Mouse (Mus musculus) MEL (cell line): Measurements from ENCODE around the gene Fam160b1. TPM values are rescaled to one million over a fixed set of nuclear protein-coding genes. Genes with fewer than 3 reads are reported as not detected.
A peak's percentile ranks its signal among the peaks of the same experiment; 100 is the strongest.

Source experiments
- DNase-seq: peaks from one replicate; pipeline ENCODE4 v3.0.0; 2011; ENCODE audit warnings: low read depth, low spot score
- H3K27ac ChIP-seq: 2 replicates; pipeline ENCODE4 v1.5.1; 2012; ENCODE audit warnings: low read depth, mild to moderate bottlenecking, control low read depth, low read length, moderate library complexity; ENCODE audit not compliant: control insufficient read depth
- H3K27me3 ChIP-seq, 2 experiments: fragments of 150-350 bp in 1 of 2; sonication (generic) in 1 of 2; 2 replicates each; pipeline ENCODE4 v1.6.1; 2012; ENCODE audit warnings: low read length in 2 of 2, mild to moderate bottlenecking in 2 of 2, improper control_type of control experiment in 1 of 2, moderate library complexity in 1 of 2; ENCODE audit not compliant: insufficient read depth in 2 of 2, control insufficient read depth in 1 of 2
- H3K36me3 ChIP-seq, 2 experiments: 2 replicates each; pipeline ENCODE4 v1.6.1; 2012 to 2014; ENCODE audit warnings: low read length in 2 of 2, improper control_type of control experiment in 1 of 2, inconsistent platforms in 1 of 2, mild to moderate bottlenecking in 1 of 2; ENCODE audit not compliant: insufficient read depth in 2 of 2, control insufficient read depth in 1 of 2
- H3K4me1 ChIP-seq, 2 experiments: fragments of 150-350 bp in 1 of 2; sonication (generic) in 1 of 2; 2 replicates each; pipeline ENCODE4 v1.6.1; 2012; ENCODE audit warnings: low read length in 2 of 2, improper control_type of control experiment in 1 of 2, mild to moderate bottlenecking in 1 of 2; ENCODE audit not compliant: insufficient read depth in 2 of 2, control insufficient read depth in 1 of 2
- H3K4me3 ChIP-seq, 2 experiments: fragments of 150-350 bp in 1 of 2; sonication (generic) in 1 of 2; 2 replicates each; pipeline ENCODE4 v1.5.1; 2012; ENCODE audit warnings: low read depth in 2 of 2, low read length in 2 of 2, mild to moderate bottlenecking in 2 of 2, moderate library complexity in 2 of 2, control low read depth in 1 of 2, improper control_type of control experiment in 1 of 2; ENCODE audit not compliant: control insufficient read depth in 1 of 2, insufficient read depth in 1 of 2
- H3K79me2 ChIP-seq: 2 replicates; pipeline ENCODE4 v1.6.1; 2012; ENCODE audit warnings: mild to moderate bottlenecking, low read length, moderate library complexity; ENCODE audit not compliant: control insufficient read depth, poor library complexity, insufficient read depth
- H3K9ac ChIP-seq: 2 replicates; pipeline ENCODE4 v1.6.1; 2012; ENCODE audit warnings: low read depth, mild to moderate bottlenecking, control low read depth, low read length, moderate library complexity; ENCODE audit not compliant: control insufficient read depth, poor library complexity, severe bottlenecking
- H3K9me3 ChIP-seq: fragments of 150-350 bp; sonication (generic); replicated peaks from 2 replicates; pipeline ENCODE4 v1.6.1; 2012; ENCODE audit warnings: mild to moderate bottlenecking, low read length, improper control_type of control experiment, moderate library complexity; ENCODE audit not compliant: insufficient read depth
- BHLHE40 ChIP-seq: IDR thresholded peaks from 2 replicates; pipeline ENCODE4 v1.6.1; 2012; ENCODE audit warnings: low read depth, mild to moderate bottlenecking, inconsistent platforms, low read length, improper control_type of control experiment, borderline replicate concordance
- CHD2 ChIP-seq: IDR thresholded peaks from 2 replicates; pipeline ENCODE4 v1.6.1; 2011; ENCODE audit warnings: low read length, improper control_type of control experiment
- CTCF ChIP-seq, 3 experiments: IDR thresholded peaks in 2 of 3; conservative IDR thresholded peaks in 1 of 3; 2 replicates each; pipeline ENCODE4 v1.5.1; 2011 to 2012; ENCODE audit warnings: low read length in 3 of 3, low read depth in 2 of 3, mild to moderate bottlenecking in 2 of 3, improper control_type of control experiment in 1 of 3, inconsistent platforms in 1 of 3, mixed read lengths in 1 of 3, moderate library complexity in 1 of 3; ENCODE audit not compliant: control insufficient read depth in 1 of 3, insufficient read depth in 1 of 3, poor library complexity in 1 of 3, severe bottlenecking in 1 of 3
- E2F4 ChIP-seq: IDR thresholded peaks from 2 replicates; pipeline ENCODE4 v1.6.1; 2011; ENCODE audit warnings: low read depth, low read length, improper control_type of control experiment, borderline replicate concordance
- ELF1 ChIP-seq: IDR thresholded peaks from 2 replicates; pipeline ENCODE4 v1.6.1; 2014; ENCODE audit warnings: low read depth, mild to moderate bottlenecking, inconsistent platforms, low read length, improper control_type of control experiment, moderate library complexity
- EP300 ChIP-seq, 2 experiments: IDR thresholded peaks; 2 replicates each; pipeline ENCODE4 v1.6.1; 2011; ENCODE audit warnings: improper control_type of control experiment in 2 of 2, low read length in 2 of 2, low read depth in 1 of 2, mild to moderate bottlenecking in 1 of 2
- ETS1 ChIP-seq: IDR thresholded peaks from 2 replicates; pipeline ENCODE4 v1.6.1; 2012; ENCODE audit warnings: low read depth, mild to moderate bottlenecking, inconsistent platforms, low read length, improper control_type of control experiment, moderate library complexity
- GATA1 ChIP-seq: IDR thresholded peaks from 2 replicates; pipeline ENCODE4 v1.6.1; 2011; ENCODE audit warnings: low read depth, low read length, improper control_type of control experiment
- HCFC1 ChIP-seq: IDR thresholded peaks from 2 replicates; pipeline ENCODE4 v1.6.1; 2012; ENCODE audit warnings: low read depth, mild to moderate bottlenecking, inconsistent platforms, low read length, improper control_type of control experiment, moderate library complexity
- JUND ChIP-seq: IDR thresholded peaks from 2 replicates; pipeline ENCODE4 v1.6.1; 2011; ENCODE audit warnings: low read depth, mild to moderate bottlenecking, improper control_type of control experiment, low read length
- KAT2A ChIP-seq: conservative IDR thresholded peaks from 2 replicates; pipeline ENCODE4 v1.6.1; 2012; ENCODE audit warnings: low read depth, low read length, improper control_type of control experiment, inconsistent platforms
- MAFK ChIP-seq: IDR thresholded peaks from 2 replicates; pipeline ENCODE4 v1.6.1; 2011; ENCODE audit warnings: low read depth, mild to moderate bottlenecking, low read length, improper control_type of control experiment, borderline replicate concordance
- MAX ChIP-seq: IDR thresholded peaks from 2 replicates; pipeline ENCODE4 v1.6.1; 2011; ENCODE audit warnings: low read length, improper control_type of control experiment
- MAZ ChIP-seq: IDR thresholded peaks from 2 replicates; pipeline ENCODE4 v1.6.1; 2012; ENCODE audit warnings: low read depth, mild to moderate bottlenecking, inconsistent platforms, low read length, improper control_type of control experiment
- MEF2A ChIP-seq: IDR thresholded peaks from 2 replicates; pipeline ENCODE4 v1.6.1; 2014; ENCODE audit warnings: low read depth, mild to moderate bottlenecking, inconsistent platforms, low read length, improper control_type of control experiment; ENCODE audit not compliant: poor library complexity, insufficient replicate concordance, severe bottlenecking; ENCODE audit errors: extremely low read depth
- MYB ChIP-seq: IDR thresholded peaks from 2 replicates; pipeline ENCODE4 v1.6.1; 2011; ENCODE audit warnings: mild to moderate bottlenecking, low read depth, low read length, improper control_type of control experiment
- MYC ChIP-seq: IDR thresholded peaks from 2 replicates; pipeline ENCODE4 v1.6.1; 2011; ENCODE audit warnings: low read depth, mild to moderate bottlenecking, low read length, improper control_type of control experiment, moderate library complexity
- NELFE ChIP-seq: IDR thresholded peaks from 2 replicates; pipeline ENCODE4 v1.6.1; 2011; ENCODE audit warnings: low read depth, low read length, improper control_type of control experiment
- NRF1 ChIP-seq: IDR thresholded peaks from 2 replicates; pipeline ENCODE4 v1.6.1; 2014; ENCODE audit warnings: low read depth, mild to moderate bottlenecking, inconsistent platforms, low read length, improper control_type of control experiment, moderate library complexity; ENCODE audit not compliant: poor library complexity, insufficient read depth, severe bottlenecking
- POLR2A ChIP-seq, 2 experiments: IDR thresholded peaks; 2 replicates each; pipeline ENCODE4 v1.6.1; 2011 to 2012; ENCODE audit warnings: low read length in 2 of 2, mild to moderate bottlenecking in 2 of 2, control low read depth in 1 of 2, improper control_type of control experiment in 1 of 2, low read depth in 1 of 2, moderate library complexity in 1 of 2; ENCODE audit not compliant: control insufficient read depth in 1 of 2, insufficient read depth in 1 of 2, poor library complexity in 1 of 2
- POLR2AphosphoS2 ChIP-seq: IDR thresholded peaks from 2 replicates; pipeline ENCODE4 v1.6.1; 2011; ENCODE audit warnings: low read length, improper control_type of control experiment
- POLR2AphosphoS5 ChIP-seq: IDR thresholded peaks from 2 replicates; pipeline ENCODE4 v1.6.1; 2012; ENCODE audit warnings: low read depth, borderline replicate concordance, mild to moderate bottlenecking, inconsistent platforms, low read length, moderate library complexity, mixed read lengths
- SIN3A ChIP-seq: IDR thresholded peaks from 2 replicates; pipeline ENCODE4 v1.6.1; 2012; ENCODE audit warnings: low read length, improper control_type of control experiment, inconsistent platforms
- TAL1 ChIP-seq: IDR thresholded peaks from 2 replicates; pipeline ENCODE4 v1.6.1; 2012; ENCODE audit warnings: mild to moderate bottlenecking, inconsistent platforms, low read length, moderate library complexity, mixed read lengths
- TBP ChIP-seq: IDR thresholded peaks from 2 replicates; pipeline ENCODE4 v1.8.0; 2011; ENCODE audit warnings: low read depth, low read length, improper control_type of control experiment
- TCF12 ChIP-seq: IDR thresholded peaks from 2 replicates; pipeline ENCODE4 v1.6.1; 2014; ENCODE audit warnings: low read depth, mild to moderate bottlenecking, inconsistent platforms, low read length, improper control_type of control experiment, moderate library complexity
- USF1 ChIP-seq: IDR thresholded peaks from 2 replicates; pipeline ENCODE4 v1.6.1; 2014; ENCODE audit warnings: low read depth, mild to moderate bottlenecking, inconsistent platforms, low read length, improper control_type of control experiment, moderate library complexity
- ZC3H11A ChIP-seq: IDR thresholded peaks from 2 replicates; pipeline ENCODE4 v1.6.1; 2012; ENCODE audit warnings: low read depth, mild to moderate bottlenecking, inconsistent platforms, low read length, improper control_type of control experiment
- ZKSCAN1 ChIP-seq: IDR thresholded peaks from 2 replicates; pipeline ENCODE4 v1.6.1; 2012; ENCODE audit warnings: low read depth, mild to moderate bottlenecking, inconsistent platforms, low read length, improper control_type of control experiment, moderate library complexity
- ZMIZ1 ChIP-seq: IDR thresholded peaks from 2 replicates; pipeline ENCODE4 v1.6.1; 2012; ENCODE audit warnings: low read depth, mild to moderate bottlenecking, inconsistent platforms, low read length, improper control_type of control experiment, moderate library complexity
- polyA plus RNA-seq, 2 experiments: library from polyadenylated mRNA; stranded (reverse) in 1 of 2; unstranded in 1 of 2; fragments of >175 nt in 1 of 2; fragments of >200 nt in 1 of 2; gene quantifications; 2 replicates each; pipeline versions ENCODE4 v1.2.1 to v1.2.4; 2012; ENCODE audit warnings: low replicate concordance in 2 of 2, low read depth in 1 of 2; ENCODE audit not compliant: insufficient read length in 2 of 2, insufficient read depth in 1 of 2, missing spikeins in 1 of 2
- total RNA-seq: library from RNA; depleted of rRNA; stranded (reverse); fragments of 300-350 nt; gene quantifications from 2 replicates; pipeline ENCODE4 v1.2.3, GENCODE M21; 2012

The Fam160b1 gene
- total and polyA plus RNA-seq, 3 experiments: 8.6 to 28.3 (median 19.0) TPM

DNA sequence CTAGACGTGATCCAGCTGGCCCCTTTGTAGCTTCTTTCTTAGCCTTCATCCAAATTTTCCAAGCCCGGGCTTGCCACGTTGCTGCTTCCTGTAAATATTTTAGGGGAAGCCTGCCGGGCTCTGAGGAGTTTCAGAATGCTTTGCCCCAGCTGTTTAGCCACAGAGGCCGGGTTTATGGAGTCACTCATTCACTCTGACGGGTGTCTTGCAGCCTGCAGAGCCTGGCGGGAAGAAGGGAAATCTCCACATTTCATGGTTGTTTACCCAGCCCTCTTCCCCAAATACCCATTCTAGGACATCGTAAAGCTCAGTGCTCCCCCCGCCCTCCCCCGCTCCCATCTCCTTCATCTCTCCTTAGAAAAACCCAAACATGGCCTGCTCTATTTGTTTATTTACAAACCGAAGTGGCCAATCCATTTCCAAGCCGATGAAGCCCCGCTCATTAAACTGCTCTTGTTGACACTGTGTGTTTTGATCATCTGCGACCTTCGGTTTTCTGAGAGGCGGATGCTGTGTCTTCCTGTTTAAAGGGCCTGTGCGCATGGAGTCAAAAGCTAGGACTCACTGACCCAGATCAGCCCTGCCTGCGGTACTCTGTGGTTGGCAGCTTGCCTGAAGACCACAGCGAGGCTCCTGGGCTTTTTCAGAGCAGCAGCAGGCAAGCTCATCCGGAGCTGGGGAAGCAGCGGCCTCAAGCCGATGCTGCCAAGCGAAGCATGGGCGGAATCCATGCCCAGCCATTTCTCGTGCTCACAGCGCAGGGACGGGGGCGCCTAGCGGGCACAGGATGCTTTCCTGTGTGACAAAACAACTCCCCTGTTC lies 51.1 kb downstream of the Fam160b1 start:
- H3K79me2 ChIP-seq: no peaks in the 10 kb centered on the region
- no peak for TF ChIP-seq TAL1
- no peak for TF ChIP-seq GATA1
- no peak for TF ChIP-seq MAZ
- no peak for TF ChIP-seq MYC
- no peak for TF ChIP-seq ZKSCAN1
- no peak for TF ChIP-seq TCF12
- TF ChIP-seq ETS1: no peak
- TF ChIP-seq MYB: no peak
- TF ChIP-seq JUND: no peak
- no peak for TF ChIP-seq POLR2A (IDR thresholded peaks at IDR 0.05; ENCODE audit: control insufficient read depth in 1 of 2, insufficient read depth in 1 of 2, low read depth in 1 of 2, low read length in 2 of 2, poor library complexity in 1 of 2)
- no peak for TF ChIP-seq CTCF (IDR thresholded peaks at IDR 0.05 in 2 of 3, conservative IDR thresholded peaks at IDR 0.05 in 1 of 3; ENCODE audit: control insufficient read depth in 1 of 3, insufficient read depth in 1 of 3, low read depth in 2 of 3, low read length in 3 of 3, poor library complexity in 1 of 3, severe bottlenecking in 1 of 3)
- TF ChIP-seq SIN3A: no peak
- no peak for TF ChIP-seq MAX
- TF ChIP-seq POLR2AphosphoS5: no peak
- no peak for TF ChIP-seq NRF1
- TF ChIP-seq MAFK: no peak
- no peak for TF ChIP-seq ZC3H11A
- TF ChIP-seq ZMIZ1: no peak
- no peak for TF ChIP-seq KAT2A
- TF ChIP-seq, all 39 proteins: peak for 0
- H3K36me3 ChIP-seq: peaks cover 0 to 16% of the 10 kb centered on the region in 2 experiments; a peak in 2 of 4 replicates
- H3K4me1 ChIP-seq: peaks cover 4 to 18% of the 10 kb centered on the region in 2 experiments; a peak in 3 of 4 replicates
- peak overlapping the region; percentile 26; the same call in 1 of the 2 replicates for H3K27ac ChIP-seq
- no peaks in the 10 kb centered on the region for H3K9me3 ChIP-seq
- H3K9ac ChIP-seq: no peak overlapping the region
- H3K27me3 ChIP-seq: no peaks in the 10 kb centered on the region
- DNase-seq: no peak
- H3K4me3 ChIP-seq: no peak overlapping the region

DNA sequence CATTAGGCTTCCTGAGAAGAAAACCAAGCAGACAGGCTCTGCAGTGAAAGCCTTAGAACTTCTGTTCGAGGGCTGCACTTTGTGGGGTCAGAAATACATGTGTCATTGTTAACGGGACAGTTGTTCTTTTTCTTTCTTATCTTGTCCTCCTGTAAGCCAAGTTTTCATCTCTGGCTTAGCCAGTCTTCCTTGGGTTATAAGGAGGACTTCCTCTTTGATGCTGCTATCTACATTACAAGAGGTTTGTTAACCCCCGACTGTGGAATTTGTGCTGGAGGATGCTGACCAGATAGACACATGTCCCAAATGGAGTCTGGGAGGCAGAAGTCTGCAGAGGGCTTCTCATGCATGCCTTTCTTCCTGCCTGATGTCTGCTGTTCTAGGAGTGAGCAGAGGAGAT lies 52.7 kb downstream of the Fam160b1 start:
- peak overlapping the region; percentile 65 for H3K27ac ChIP-seq
- TF ChIP-seq MAX (peak; percentile 77), MAFK (no peak), TBP (peak; percentile 47; the same call in 1 of the 2 replicates), MEF2A (no peak), POLR2A (IDR thresholded peaks at IDR 0.05; ENCODE audit: control insufficient read depth in 1 of 2, insufficient read depth in 1 of 2, low read depth in 1 of 2, low read length in 2 of 2, poor library complexity in 1 of 2) (peak in 1 of 2 experiments; percentile 27; a peak in 1 of 4 replicates), EP300 (IDR thresholded peaks at IDR 0.05; ENCODE audit: low read depth in 1 of 2, low read length in 2 of 2) (peak; percentile 89 to 97), MYB (no peak; the same call in 1 of the 2 replicates), CHD2 (no peak), E2F4 (no peak), ELF1 (no peak), KAT2A (no peak), HCFC1 (no peak), POLR2AphosphoS2 (no peak), MYC (peak; percentile 83), NELFE (no peak; the same call in 1 of the 2 replicates), ETS1 (peak; percentile 82), BHLHE40 (no peak), TCF12 (peak; percentile 72), USF1 (no peak)

More for the DNA sequence above, 52.7 kb downstream of the Fam160b1 start:
- H3K36me3 ChIP-seq: peaks cover 0 to 16% of the 10 kb centered on the region in 2 experiments; a peak in 2 of 4 replicates
- peak overlapping the region in 1 of 2 experiments; percentile 5; a peak in 1 of 4 replicates for H3K4me3 ChIP-seq
- peak; percentile 87 for DNase-seq
- H3K9ac ChIP-seq: peak overlapping the region; percentile 42
- H3K9me3 ChIP-seq: no peaks in the 10 kb centered on the region
- H3K27me3 ChIP-seq: no peaks in the 10 kb centered on the region
- no peaks in the 10 kb centered on the region for H3K79me2 ChIP-seq
- peaks cover 4 to 18% of the 10 kb centered on the region in 2 experiments; a peak in 3 of 4 replicates for H3K4me1 ChIP-seq
